ENCODE assay signal across 9 mouse cellular contexts in genomic region chr5:119680329-119681010, GRCm38 (mm10). TPM values are rescaled to one million over a fixed set of nuclear protein-coding genes. Genes with fewer than 3 reads are reported as not detected.
DNase-seq lines count a peak whose midpoint lies in the region; ATAC-seq and TF ChIP-seq lines count a peak whose summit lies in the region.
"Had no signal": no experiment of that assay in that cellular context is flagged by ENCODE, and none has a peak within 500 bp of the region (broad histone marks: within the 10 kb centered on the region; RNA-seq: fewer than 3 reads in every experiment).

No protein-coding gene starts in this region.

- H3K27ac ChIP-seq in heart, embryonic 13.5 days (replicated peaks): peak overlapping the region; percentile 24
- H3K27ac ChIP-seq in ES-E14 (ENCODE audit: insufficient read depth, low read depth, low read length, poor library complexity, severe bottlenecking): peak overlapping the region; percentile 90
- peak overlapping the region; percentile 88 for H3K27ac ChIP-seq in embryonic facial prominence, embryonic 14.5 days (replicated peaks; ENCODE audit: low read depth, low read length)
- H3K27ac ChIP-seq in liver, embryonic 13.5 days: no peak overlapping the region
- H3K27ac ChIP-seq: hindbrain, embryonic 15.5 days had no signal

- H3K4me2 ChIP-seq in heart, embryonic 13.5 days: peak overlapping the region; percentile 65
- peak overlapping the region; percentile 63 for H3K4me2 ChIP-seq in embryonic facial prominence, embryonic 14.5 days (ENCODE audit: low read depth, low read length)
- peak overlapping the region; percentile 40 for H3K4me2 ChIP-seq in liver, embryonic 13.5 days
- H3K4me2 ChIP-seq: hindbrain, embryonic 15.5 days had no signal

- in situ Hi-C loops in ES-E14 (cut with MboI; ENCODE audit: low sequenced_read_pairs in 2 of 2, unreplicated experiment in 2 of 2): loop anchor here in 1 of 2 experiments (25.0 kb wide), 2 partner anchors 393 to 893 kb away; no protein-coding TSS in a partner anchor

- H3K36me3 ChIP-seq in heart, embryonic 13.5 days: peaks cover 7% of the 10 kb centered on the region; the same call in 1 of the 2 replicates
- peaks cover 46% of the 10 kb centered on the region for H3K36me3 ChIP-seq in ES-E14 (ENCODE audit: control insufficient read depth, insufficient read depth, low read length, poor library complexity, severe bottlenecking)
- peaks cover 58% of the 10 kb centered on the region for H3K36me3 ChIP-seq in embryonic facial prominence, embryonic 14.5 days (ENCODE audit: control insufficient read depth, insufficient read depth, low read length)
- 0 out of 2 replicates have a peak, but pooled peaks cover 2% of the 10 kb centered on the region for H3K36me3 ChIP-seq in liver, embryonic 13.5 days
- H3K36me3 ChIP-seq: hindbrain, embryonic 15.5 days had no signal

- ATAC-seq in heart, embryonic 13.5 days (ENCODE audit: extremely low read depth, insufficient number of reproducible peaks, low FRiP score, low TSS enrichment): no peak
- peak; percentile 24; the same call in 1 of the 2 replicates for ATAC-seq in embryonic facial prominence, embryonic 14.5 days (ENCODE audit: low read depth)
- no peak for ATAC-seq in liver, embryonic 13.5 days (ENCODE audit: low read depth)
- no peak; the same call in 1 of the 2 replicates for ATAC-seq in megakaryocyte progenitor cell, adult 5-6 weeks (replicated peaks; ENCODE audit: poor library complexity)

- peak overlapping the region; percentile 46 for H3K4me3 ChIP-seq in heart, embryonic 13.5 days
- peak overlapping the region; percentile 59 to 75 for H3K4me3 ChIP-seq in ES-E14 (ENCODE audit: insufficient read depth in 1 of 2, low read depth in 1 of 2, low read length in 2 of 2, poor library complexity in 1 of 2, severe bottlenecking in 1 of 2)
- peak overlapping the region; percentile 40 for H3K4me3 ChIP-seq in embryonic facial prominence, embryonic 14.5 days (ENCODE audit: low read depth, low read length)
- H3K4me3 ChIP-seq in liver, embryonic 13.5 days (replicated peaks): 0 out of 2 replicates have a peak overlapping the region, but pooled peaks have one; percentile 5
- H3K4me3 ChIP-seq: hindbrain, embryonic 15.5 days had no signal

- H3K9ac ChIP-seq in heart, embryonic 13.5 days: peak overlapping the region; percentile 72
- peak overlapping the region; percentile 79 for H3K9ac ChIP-seq in ES-E14 (ENCODE audit: insufficient read depth, low read depth, low read length, poor library complexity, severe bottlenecking)
- H3K9ac ChIP-seq in embryonic facial prominence, embryonic 14.5 days (ENCODE audit: low read depth, low read length): peak overlapping the region; percentile 74
- H3K9ac ChIP-seq in liver, embryonic 13.5 days: no peak overlapping the region
- H3K9ac ChIP-seq: hindbrain, embryonic 15.5 days had no signal

- no peak for DNase-seq in heart, postnatal 25 days (ENCODE audit: low spot score)
- no peak for DNase-seq in ES-E14 (ENCODE audit: low read depth, low spot score)
- no peak for DNase-seq in embryonic facial prominence, embryonic 14.5 days (ENCODE audit: low spot score)
- DNase-seq in liver, embryonic 13.5 days: no peak
- DNase-seq in layer of hippocampus, postnatal 25 days (ENCODE audit: extremely low spot score in 1 of 2, low spot score in 1 of 2): no peak
- no peak for DNase-seq in left cerebral cortex, adult 18-20 months (ENCODE audit: low spot score in 2 of 2)

- H3K4me1 ChIP-seq in heart, embryonic 13.5 days: peaks cover 20% of the 10 kb centered on the region
- peaks cover 5 to 11% of the 10 kb centered on the region in 2 experiments; a peak in 3 of 4 replicates for H3K4me1 ChIP-seq in ES-E14 (ENCODE audit: control insufficient read depth in 2 of 2, insufficient read depth in 2 of 2, low read length in 2 of 2, poor library complexity in 1 of 2)
- peaks cover 3% of the 10 kb centered on the region; the same call in 1 of the 2 replicates for H3K4me1 ChIP-seq in embryonic facial prominence, embryonic 14.5 days (ENCODE audit: control insufficient read depth, insufficient read depth, low read length)
- no peaks in the 10 kb centered on the region; the same call in 1 of the 2 replicates for H3K4me1 ChIP-seq in liver, embryonic 13.5 days (replicated peaks)

- no peaks in the 10 kb centered on the region for H3K9me3 ChIP-seq in heart, embryonic 13.5 days
- H3K9me3 ChIP-seq in ES-E14 (ENCODE audit: control insufficient read depth, insufficient read depth, low read depth, low read length): no peaks in the 10 kb centered on the region
- H3K9me3 ChIP-seq in embryonic facial prominence, embryonic 14.5 days (ENCODE audit: control insufficient read depth, low read length): no peaks in the 10 kb centered on the region
- H3K9me3 ChIP-seq in liver, embryonic 13.5 days (replicated peaks): no peaks in the 10 kb centered on the region
- H3K9me3 ChIP-seq: hindbrain, embryonic 15.5 days had no signal

- intact Hi-C loops in heart, postnatal 25 days (cut with DNase I): no loop called here

- peaks cover 96% of the 10 kb centered on the region for H3K27me3 ChIP-seq in heart, embryonic 13.5 days (replicated peaks)
- H3K27me3 ChIP-seq in embryonic facial prominence, embryonic 14.5 days (replicated peaks; ENCODE audit: control insufficient read depth, insufficient read depth, low read length): peaks cover 70% of the 10 kb centered on the region
- H3K27me3 ChIP-seq in liver, embryonic 13.5 days: peaks cover 87% of the 10 kb centered on the region

- 16% methylated on average over 62 of the region's 62 CpGs for WGBS in heart, embryonic 13.5 days
- WGBS in embryonic facial prominence, embryonic 14.5 days: 15% methylated on average over 34 of the region's 62 CpGs
- 11% methylated on average over 61 of the region's 62 CpGs for WGBS in liver, embryonic 13.5 days (ENCODE audit: insufficient replicate concordance)

TF ChIP-seq in ES-E14, 5 proteins besides CTCF, POLR2A, EP300 and RAD21:
- TF ChIP-seq HCFC1 (IDR thresholded peaks at IDR 0.05; ENCODE audit: borderline replicate concordance, insufficient read depth, low read length) (no peak), CHD2 (IDR thresholded peaks at IDR 0.05; ENCODE audit: low read depth, low read length) (no peak), MAFK (IDR thresholded peaks at IDR 0.05; ENCODE audit: insufficient read depth, low read depth, low read length) (no peak)

RNA-seq across cellular contexts. Expression of gene Tbx3, which starts 10.0 kb away (rescaled TPM):
- 9.4 and 12.8 TPM in 2 replicates for polyA plus RNA-seq in heart, embryonic 13.5 days (2015; fragmentation: Nextera tagmentation; extraction: Ambion mirVana)
- 10 to 100 TPM in 1 of 2 experiments, 1 to 10 TPM in 1; 9.3 to 13.2 TPM for total RNA-seq in heart, postnatal 25 days (2021)
- total RNA-seq in ES-E14 (2012; rRNA removed): 30.5 and 47.9 TPM in 2 replicates
- 22.6 and 31.5 TPM in 2 replicates for polyA plus RNA-seq in embryonic facial prominence, embryonic 14.5 days (2014; fragmentation: Nextera tagmentation; extraction: Ambion mirVana)
- 4.1 and 6.1 TPM in 2 replicates for polyA plus RNA-seq in liver, embryonic 13.5 days (2015; fragmentation: Nextera tagmentation; extraction: Ambion mirVana)
- not detected in 2 replicates for total RNA-seq in megakaryocyte progenitor cell, adult 5-6 weeks (2015)
- total RNA-seq in megakaryocyte progenitor cell, adult 5-6 weeks (2017): not detected in 2 replicates
- 1 to 10 TPM; 2.9 to 3.1 TPM for total RNA-seq in layer of hippocampus, postnatal 25 days (2021)
- total RNA-seq in left cerebral cortex, adult 18-20 months (2021): 1 to 10 TPM; 4.5 to 5.5 TPM

Comparison
In these comparisons a context has a peak if more than half of its experiments do, and no peak if none do; other contexts are left out.
1. H3K4me3 ChIP-seq: peak in every context shown above with its lines; median percentile 67 in ES-E14; 46 in heart, embryonic 13.5 days; 40 in embryonic facial prominence, embryonic 14.5 days; 5 in liver, embryonic 13.5 days.